Mouse (Mus musculus) fibroblast of lung, adult 2 months (primary cell): ENCODE results near the gene Gm48552.

Source experiments
- DNase-seq: peaks from one replicate; pipeline ENCODE4 v3.0.0-alpha.2; 2011; ENCODE audit warnings: low read depth

Gene Gm48552

GRCm38 (mm10) chr10:81388505-81389055 is at the start of gene Gm48552:
Gene Gm48552, plus strand, starts transcription at chr10:81389005.
- DNase-seq, result no peak

- no peak for DNase-seq
Observed at GRCm38 (mm10) chr10:81340551-81341332, 48.1 kb upstream of the Gm48552 start.

GRCm38 (mm10) chr10:81341333-81341949 is 47.4 kb upstream of the Gm48552 start:
- no peak for DNase-seq

- DNase-seq, result no peak
Observed at GRCm38 (mm10) chr10:81342686-81343505, 45.9 kb upstream of the Gm48552 start, which contains the start of gene Gipc3. Gene Gipc3, minus strand, starts transcription at chr10:81343266.

- no peak for DNase-seq
Observed at GRCm38 (mm10) chr10:81344421-81345161, 44.2 kb upstream of the Gm48552 start.

GRCm38 (mm10) chr10:81345162-81345534 is 43.7 kb upstream of the Gm48552 start:
- DNase-seq, result no peak

- no peak for DNase-seq
Observed at GRCm38 (mm10) chr10:81346453-81347067, 42.2 kb upstream of the Gm48552 start.

GRCm38 (mm10) chr10:81349146-81349545 is 39.7 kb upstream of the Gm48552 start:
- no peak for DNase-seq

- DNase-seq, result no peak
Observed at GRCm38 (mm10) chr10:81349961-81350350, 38.8 kb upstream of the Gm48552 start.

- DNase-seq, result peak; percentile 98
Observed at GRCm38 (mm10) chr10:81350351-81351063, 38.3 kb upstream of the Gm48552 start, which contains the start of gene Hmg20b. Gene Hmg20b, minus strand, starts transcription at chr10:81350480.

- no peak for DNase-seq
Observed at GRCm38 (mm10) chr10:81351678-81352291, 37.0 kb upstream of the Gm48552 start.

GRCm38 (mm10) chr10:81354738-81355477 is 33.9 kb upstream of the Gm48552 start:
- no peak for DNase-seq

- DNase-seq, result no peak
Observed at GRCm38 (mm10) chr10:81355533-81355932, 33.3 kb upstream of the Gm48552 start.

GRCm38 (mm10) chr10:81356352-81356990 is 32.3 kb upstream of the Gm48552 start:
- DNase-seq, result no peak

GRCm38 (mm10) chr10:81356991-81357844 is 31.6 kb upstream of the Gm48552 start, which contains the start of gene Mfsd12:
Gene Mfsd12, plus strand, starts transcription at chr10:81357491.
- DNase-seq, result peak; percentile 51

- no peak for DNase-seq
Observed at GRCm38 (mm10) chr10:81358209-81358608, 30.6 kb upstream of the Gm48552 start.

- DNase-seq, result no peak
Observed at GRCm38 (mm10) chr10:81358841-81359240, 30.0 kb upstream of the Gm48552 start.

- DNase-seq, result no peak
Observed at GRCm38 (mm10) chr10:81360721-81361120, 28.1 kb upstream of the Gm48552 start.
